Mouse (Mus musculus): ENCODE results near the gene Frem2. TPM values are rescaled to one million over a fixed set of nuclear protein-coding genes. Genes with fewer than 3 reads are reported as not detected.

Gene Frem2
- total RNA-seq, 2 experiments from 2014 or later, result not detected

- no peak for ATAC-seq (replicated peaks; ENCODE audit: low FRiP score, poor library complexity, severe bottlenecking)
Observed at GRCm38 (mm10) chr3:53561813-53562212, 95.3 kb downstream of the Frem2 start.

GRCm38 (mm10) chr3:53559056-53559455, 98.1 kb downstream of the Frem2 start:
- no peak for ATAC-seq (replicated peaks; ENCODE audit: low FRiP score, poor library complexity, severe bottlenecking)

GRCm38 (mm10) chr3:53558230-53558629, 98.9 kb downstream of the Frem2 start:
- no peak for ATAC-seq (replicated peaks; ENCODE audit: low FRiP score, poor library complexity, severe bottlenecking)

GRCm38 (mm10) chr3:53557388-53558214, 99.6 kb downstream of the Frem2 start:
- ATAC-seq (replicated peaks; ENCODE audit: low FRiP score, poor library complexity, severe bottlenecking), result no peak

- no peak for ATAC-seq (replicated peaks; ENCODE audit: low FRiP score, poor library complexity, severe bottlenecking)
Observed at GRCm38 (mm10) chr3:53555031-53555952, 101.9 kb downstream of the Frem2 start.

- no peak for ATAC-seq (replicated peaks; ENCODE audit: low FRiP score, poor library complexity, severe bottlenecking)
Observed at GRCm38 (mm10) chr3:53552691-53553090, 104.5 kb downstream of the Frem2 start.

GRCm38 (mm10) chr3:53532091-53532490, 125.1 kb downstream of the Frem2 start:
- ATAC-seq (replicated peaks; ENCODE audit: low FRiP score, poor library complexity, severe bottlenecking), result no peak

GRCm38 (mm10) chr3:53530305-53530704, 126.8 kb downstream of the Frem2 start:
- ATAC-seq (replicated peaks; ENCODE audit: low FRiP score, poor library complexity, severe bottlenecking), result no peak

GRCm38 (mm10) chr3:53525737-53526136, 131.4 kb downstream of the Frem2 start:
- ATAC-seq (replicated peaks; ENCODE audit: low FRiP score, poor library complexity, severe bottlenecking), result no peak

GRCm38 (mm10) chr3:53522794-53523193, 134.4 kb downstream of the Frem2 start:
- no peak for ATAC-seq (replicated peaks; ENCODE audit: low FRiP score, poor library complexity, severe bottlenecking)

- no peak for ATAC-seq (replicated peaks; ENCODE audit: low FRiP score, poor library complexity, severe bottlenecking)
Observed at GRCm38 (mm10) chr3:53514221-53515065, 142.7 kb downstream of the Frem2 start.

GRCm38 (mm10) chr3:53513096-53513495, 144.1 kb downstream of the Frem2 start:
- no peak for ATAC-seq (replicated peaks; ENCODE audit: low FRiP score, poor library complexity, severe bottlenecking)

- ATAC-seq (replicated peaks; ENCODE audit: low FRiP score, poor library complexity, severe bottlenecking), result no peak
Observed at GRCm38 (mm10) chr3:53502428-53502827, 154.7 kb downstream of the Frem2 start.

GRCm38 (mm10) chr3:53498351-53498905, 158.7 kb downstream of the Frem2 start:
- no peak for ATAC-seq (replicated peaks; ENCODE audit: low FRiP score, poor library complexity, severe bottlenecking)

GRCm38 (mm10) chr3:53488353-53488752, 168.8 kb downstream of the Frem2 start, which contains the start of gene Stoml3:
TSS of gene Stoml3 (plus strand) at chr3:53488653.
- ATAC-seq (replicated peaks; ENCODE audit: low FRiP score, poor library complexity, severe bottlenecking), result no peak

- ATAC-seq (replicated peaks; ENCODE audit: low FRiP score, poor library complexity, severe bottlenecking), result no peak
Observed at GRCm38 (mm10) chr3:53486996-53487576, 170.1 kb downstream of the Frem2 start.

- no peak for ATAC-seq (replicated peaks; ENCODE audit: low FRiP score, poor library complexity, severe bottlenecking)
Observed at GRCm38 (mm10) chr3:53486561-53486960, 170.6 kb downstream of the Frem2 start.

- no peak for ATAC-seq (replicated peaks; ENCODE audit: low FRiP score, poor library complexity, severe bottlenecking)
Observed at GRCm38 (mm10) chr3:53483414-53484059, 173.6 kb downstream of the Frem2 start.

Data from erythroid progenitor cell, adult 5-6 weeks (primary cell).